Mouse (Mus musculus): ENCODE measurements around the gene Peg10. TPM values are rescaled to one million over a fixed set of nuclear protein-coding genes. Genes with fewer than 3 reads are reported as not detected.

The Peg10 gene
- polyA plus RNA-seq, 1 experiment from 2014 or later: 38.9 TPM

DNA sequence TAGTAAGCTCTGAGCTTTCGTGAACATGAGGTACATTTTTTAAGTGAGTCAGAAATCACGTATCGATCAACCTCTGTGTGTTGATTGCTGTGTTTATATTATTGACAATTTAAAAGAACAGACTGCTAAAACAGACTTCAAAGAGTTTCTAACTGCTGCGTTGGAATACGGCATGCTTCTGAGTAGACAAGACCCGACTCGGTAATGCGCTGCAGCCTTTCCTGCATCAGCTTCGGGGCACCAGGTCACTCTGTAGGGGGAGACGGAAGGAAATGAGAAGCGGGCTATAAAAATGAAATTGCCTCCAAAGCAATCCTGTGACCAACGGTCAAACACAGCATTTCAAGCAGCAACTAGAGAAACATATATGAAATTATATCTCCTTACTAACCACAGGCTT, 59.9 kb downstream of the Peg10 start:
- no peak overlapping the region; the same call in 1 of the 2 replicates for H3K4me2 ChIP-seq (ENCODE audit: low read depth, severe bottlenecking)
- DNase-seq (ENCODE audit: low spot score) (peak; percentile 67), ATAC-seq (ENCODE audit: insufficient number of reproducible peaks, low FRiP score, low TSS enrichment, low read depth) (no peak; the same call in 1 of the 2 replicates)
- no peaks in the 10 kb centered on the region for H3K36me3 ChIP-seq (ENCODE audit: control insufficient read depth, insufficient read depth, low read length)
- H3K27me3 ChIP-seq (ENCODE audit: control insufficient read depth, insufficient read depth, low read length): no peaks in the 10 kb centered on the region
- 0 out of 2 replicates have a peak overlapping the region, but pooled peaks have one; percentile 17 for H3K27ac ChIP-seq (replicated peaks; ENCODE audit: low read depth, low read length)
- H3K4me1 ChIP-seq (ENCODE audit: control insufficient read depth, insufficient read depth, low read length): peaks cover 13% of the 10 kb centered on the region
- H3K4me3 ChIP-seq (ENCODE audit: low read depth, low read length): no peak overlapping the region
- 9% methylated on average over 12 of the region's 12 CpGs for WGBS
- no peaks in the 10 kb centered on the region for H3K9me3 ChIP-seq (ENCODE audit: control insufficient read depth, low read length)
- no peak overlapping the region for H3K9ac ChIP-seq (ENCODE audit: low read length)

Other genes starting within 250 kb of the Peg10 start
- 243 and 265 TPM in 2 replicates for gene Col1a2, start 242.5 kb upstream of the Peg10 start, polyA plus RNA-seq (2014; fragmentation: Nextera tagmentation; extraction: Ambion mirVana)
- 79.2 and 92.1 TPM in 2 replicates for gene Casd1, start 146.5 kb upstream of the Peg10 start, polyA plus RNA-seq (2014; fragmentation: Nextera tagmentation; extraction: Ambion mirVana)
- 49.3 and 53.4 TPM in 2 replicates for gene Sgce, start 99 bp upstream of the Peg10 start, polyA plus RNA-seq (2014; fragmentation: Nextera tagmentation; extraction: Ambion mirVana)
- 27.9 and 31.9 TPM in 2 replicates for gene Ppp1r9a, start 155.6 kb downstream of the Peg10 start, polyA plus RNA-seq (2014; fragmentation: Nextera tagmentation; extraction: Ambion mirVana)

All from limb, embryonic 11.5 days (tissue).